In genomic region chr1:155232385-155232784, GRCm38 (mm10) we compare ENCODE assay signal across 8 mouse cellular contexts. TPM values are rescaled to one million over a fixed set of nuclear protein-coding genes. Genes with fewer than 3 reads are reported as not detected.
DNase-seq lines count a peak whose midpoint lies in the region; ATAC-seq and TF ChIP-seq lines count a peak whose summit lies in the region.

No protein-coding gene starts in this region.

- H3K36me3 ChIP-seq in heart, postnatal 0 days (replicated peaks; ENCODE audit: control insufficient read depth, insufficient read depth, low read length) = peaks cover 16% of the 10 kb centered on the region
- H3K36me3 ChIP-seq in embryonic facial prominence, embryonic 15.5 days = 0 out of 2 replicates have a peak, but pooled peaks cover 3% of the 10 kb centered on the region
- H3K36me3 ChIP-seq in midbrain, postnatal 0 days (ENCODE audit: insufficient read depth, low read length) = no peaks in the 10 kb centered on the region

- no peak for TF ChIP-seq CTCF in heart, postnatal 0 days (IDR thresholded peaks at IDR 0.05; ENCODE audit: low read depth)
- TF ChIP-seq CTCF in midbrain, postnatal 0 days (IDR thresholded peaks at IDR 0.05) = no peak

- no peak overlapping the region for H3K4me3 ChIP-seq in heart, postnatal 0 days (ENCODE audit: low read depth, low read length)
- no peak overlapping the region for H3K4me3 ChIP-seq in embryonic facial prominence, embryonic 15.5 days (replicated peaks)
- H3K4me3 ChIP-seq in midbrain, postnatal 0 days (ENCODE audit: low read depth, low read length) = no peak overlapping the region

- 68% methylated on average over 12 of the region's 12 CpGs for WGBS in heart, postnatal 0 days
- 53% methylated on average over 12 of the region's 12 CpGs for WGBS in embryonic facial prominence, embryonic 15.5 days
- WGBS in midbrain, postnatal 0 days = 37% methylated on average over 12 of the region's 12 CpGs

- H3K9me3 ChIP-seq in heart, postnatal 0 days (replicated peaks; ENCODE audit: control insufficient read depth, low read length) = no peaks in the 10 kb centered on the region
- no peaks in the 10 kb centered on the region for H3K9me3 ChIP-seq in embryonic facial prominence, embryonic 15.5 days (replicated peaks)
- H3K9me3 ChIP-seq in midbrain, postnatal 0 days (ENCODE audit: low read length) = no peaks in the 10 kb centered on the region

- H3K27ac ChIP-seq in heart, postnatal 0 days (ENCODE audit: low read depth) = peak overlapping the region; percentile 94
- H3K27ac ChIP-seq in embryonic facial prominence, embryonic 15.5 days (replicated peaks) = peak overlapping the region; percentile 88; the same call in 1 of the 2 replicates
- H3K27ac ChIP-seq in midbrain, postnatal 0 days (ENCODE audit: low read depth, low read length) = peak overlapping the region; percentile 79; the same call in 1 of the 2 replicates

- DNase-seq in heart, postnatal 0 days (ENCODE audit: low spot score) = no peak
- DNase-seq in heart, adult 8-10 months (ENCODE audit: low spot score) = no peak
- DNase-seq in kidney, adult 8-10 months = peak; percentile 62 to 64
- DNase-seq in midbrain, postnatal 0 days (ENCODE audit: low spot score) = no peak
- DNase-seq in thymus, postnatal 14 days = no peak
- no peak for DNase-seq in adrenal gland, postnatal 4 days (ENCODE audit: low spot score in 2 of 2)

- no peak overlapping the region for H3K4me2 ChIP-seq in heart, postnatal 0 days (ENCODE audit: low read depth, low read length)
- no peak overlapping the region for H3K4me2 ChIP-seq in embryonic facial prominence, embryonic 15.5 days (replicated peaks)
- no peak overlapping the region for H3K4me2 ChIP-seq in midbrain, postnatal 0 days (ENCODE audit: low read depth, low read length, poor library complexity, severe bottlenecking)

- ATAC-seq in heart, postnatal 0 days (ENCODE audit: insufficient read depth, low read depth) = no peak
- no peak for ATAC-seq in embryonic facial prominence, embryonic 15.5 days (ENCODE audit: insufficient number of reproducible peaks, low FRiP score, low TSS enrichment, low read depth)
- no peak for ATAC-seq in midbrain, postnatal 0 days (ENCODE audit: low FRiP score)
- ATAC-seq in megakaryocyte progenitor cell, adult 5-6 weeks (replicated peaks; ENCODE audit: poor library complexity) = no peak

- H3K4me1 ChIP-seq in heart, postnatal 0 days (ENCODE audit: control insufficient read depth, insufficient read depth) = peaks cover 60% of the 10 kb centered on the region
- H3K4me1 ChIP-seq in embryonic facial prominence, embryonic 15.5 days = peaks cover 85% of the 10 kb centered on the region
- peaks cover 31% of the 10 kb centered on the region for H3K4me1 ChIP-seq in midbrain, postnatal 0 days (ENCODE audit: insufficient read depth, low read length)

- peak overlapping the region; percentile 10; the same call in 1 of the 2 replicates for H3K9ac ChIP-seq in heart, postnatal 0 days (replicated peaks; ENCODE audit: low read depth, low read length)
- H3K9ac ChIP-seq in embryonic facial prominence, embryonic 15.5 days = no peak overlapping the region
- H3K9ac ChIP-seq in midbrain, postnatal 0 days (replicated peaks; ENCODE audit: low read length, poor library complexity, severe bottlenecking) = no peak overlapping the region

- TF ChIP-seq EP300 in heart, postnatal 0 days (IDR thresholded peaks at IDR 0.05; ENCODE audit: low read depth) = no peak

- no peaks in the 10 kb centered on the region for H3K27me3 ChIP-seq in heart, postnatal 0 days (ENCODE audit: control insufficient read depth, insufficient read depth, low read length)
- H3K27me3 ChIP-seq in embryonic facial prominence, embryonic 15.5 days = no peaks in the 10 kb centered on the region
- no peaks in the 10 kb centered on the region for H3K27me3 ChIP-seq in midbrain, postnatal 0 days (ENCODE audit: insufficient read depth, low read length)

RNA-seq across cellular contexts. Expression of gene BC034090, which starts 11.9 kb away (rescaled TPM):
- 45.1 and 82.1 TPM in 2 replicates for total RNA-seq in heart, postnatal 0 days (2014; rRNA removed; ENCODE audit: low replicate concordance)
- 9.5 and 9.7 TPM in 2 replicates for polyA plus RNA-seq in heart, postnatal 0 days (2015; fragmentation: Nextera tagmentation; extraction: Ambion mirVana)
- 10 to 100 TPM; 33.0 to 42.1 (median 39.3) TPM for total RNA-seq in heart, adult 8-10 months (2022)
- polyA plus RNA-seq in embryonic facial prominence, embryonic 15.5 days (2015; fragmentation: Nextera tagmentation; extraction: Ambion mirVana) = 6.3 and 6.5 TPM in 2 replicates
- 7.3 and 11.2 TPM in 2 replicates for total RNA-seq in midbrain, postnatal 0 days (2014; rRNA removed)
- polyA plus RNA-seq in midbrain, postnatal 0 days (2015; fragmentation: Nextera tagmentation; extraction: Ambion mirVana) = 1.9 TPM in 2 replicates
- total RNA-seq in megakaryocyte progenitor cell, adult 5-6 weeks (2015) = 0.07 TPM in 1 of 2 replicates, not detected in the other
- 0.20 TPM in 1 of 2 replicates, not detected in the other for total RNA-seq in megakaryocyte progenitor cell, adult 5-6 weeks (2017)
- total RNA-seq in adrenal gland, postnatal 4 days (2021) = 10 to 100 TPM; 34.2 to 36.5 TPM

Comparison
In these comparisons a context has a peak if more than half of its experiments do, and no peak if none do; other contexts are left out.
1. DNase-seq: peak in kidney, adult 8-10 months (2 of 2); none in heart, postnatal 0 days (single experiment), heart, adult 8-10 months (single experiment), midbrain, postnatal 0 days (single experiment), thymus, postnatal 14 days (single experiment) and adrenal gland, postnatal 4 days (0 of 2).
2. Peak in every context shown above with its lines, with median percentiles within 50 percentile points of each other: H3K27ac ChIP-seq.